Mouse (Mus musculus) hindbrain, postnatal 0 days (tissue): ENCODE measurements around the gene Slc6a17. TPM values are rescaled to one million over a fixed set of nuclear protein-coding genes. Genes with fewer than 3 reads are reported as not detected.

Experiments used
- ATAC-seq: fragments of 200-750 bp; cut with Nextera tagmentation; 2 replicates; pipeline ENCODE4 v1.8.0; 2017; ENCODE audit warnings: mild to moderate bottlenecking, moderate TSS enrichment, moderate library complexity
- DNase-seq: peaks from one replicate; pipeline ENCODE4 v3.0.0-alpha.2; 2015; ENCODE audit warnings: low spot score
- H3K27ac ChIP-seq: fragments of 300-500 bp; sonication (generic); 2 replicates; pipeline ENCODE4 v1.5.1; 2014; ENCODE audit warnings: mild to moderate bottlenecking
- H3K27me3 ChIP-seq: fragments of 300-500 bp; sonication (generic); 2 replicates; pipeline ENCODE4 v1.6.1; 2014; ENCODE audit warnings: low read length, mixed read lengths; ENCODE audit not compliant: insufficient read depth
- H3K36me3 ChIP-seq: fragments of 300-500 bp; sonication (generic); 2 replicates; pipeline ENCODE4 v1.6.1; 2014; ENCODE audit warnings: low read length, mixed read lengths; ENCODE audit not compliant: insufficient read depth
- H3K4me1 ChIP-seq: fragments of 300-500 bp; sonication (generic); 2 replicates; pipeline ENCODE4 v1.6.1; 2014; ENCODE audit warnings: antibody characterized with exemption, low read length, mixed read lengths; ENCODE audit not compliant: insufficient read depth
- H3K4me2 ChIP-seq: fragments of 300-500 bp; sonication (generic); 2 replicates; pipeline ENCODE4 v1.6.1; 2014; ENCODE audit warnings: low read depth, mild to moderate bottlenecking, low read length, moderate library complexity, mixed read lengths
- H3K4me3 ChIP-seq: fragments of 300-500 bp; sonication (generic); 2 replicates; pipeline ENCODE4 v1.5.1; 2014; ENCODE audit warnings: low read length
- H3K9ac ChIP-seq: fragments of 300-500 bp; sonication (generic); replicated peaks from 2 replicates; pipeline ENCODE4 v1.6.1; 2014; ENCODE audit warnings: mild to moderate bottlenecking, low read length, moderate library complexity, mixed read lengths
- H3K9me3 ChIP-seq: fragments of 300-500 bp; sonication (generic); 2 replicates; pipeline ENCODE4 v1.6.1; 2016; ENCODE audit warnings: low read length, mixed read lengths
- CTCF ChIP-seq: IDR thresholded peaks from 2 replicates; pipeline ENCODE4 v1.5.1; 2016; ENCODE audit warnings: antibody characterized with exemption, control low read depth, low read depth
- WGBS: fragments of 180-500 bp; shearing (Covaris S2); extraction: QIAGEN DNeasy Blood & Tissue Kit; methylation state at CpG from one replicate; pipeline ENCODE4 v1.1.7; 2014; 5-methylcytosine and 5-hydroxymethylcytosine counted together
- polyA plus RNA-seq: library from polyadenylated mRNA; unstranded; fragments of >200 nt; fragmentation: Nextera tagmentation; extraction: Ambion mirVana; gene quantifications from 2 replicates; pipeline ENCODE4 v1.2.1, GENCODE M21; 2015
- total RNA-seq: library from RNA; depleted of rRNA; stranded (reverse); fragments of >200 nt; gene quantifications from 2 replicates; pipeline ENCODE4 v1.2.3, GENCODE M21; 2014

Gene Slc6a17
- total and polyA plus RNA-seq, 2 experiments from 2014 or later, result 20.6 to 71.8 TPM

DNA sequence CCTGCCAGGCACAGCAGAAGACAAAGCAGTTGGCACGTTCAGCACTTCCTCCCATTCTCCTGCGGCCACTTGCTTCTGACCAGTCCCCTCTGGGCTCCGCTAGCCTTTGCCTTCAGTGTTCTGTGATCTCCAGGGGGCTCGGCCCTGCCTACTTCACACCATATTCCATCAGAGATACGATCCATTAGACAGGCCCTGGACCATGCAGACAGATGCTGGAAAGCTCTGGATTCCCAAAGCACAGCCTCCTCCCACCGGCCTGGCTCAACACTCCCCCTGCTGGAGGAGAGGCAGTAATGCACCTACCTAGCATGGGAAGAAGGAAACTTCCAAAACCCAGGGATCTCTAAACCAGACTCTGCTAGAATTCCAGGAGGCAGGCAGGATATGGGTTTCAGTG is 45.6 kb downstream of the Slc6a17 start:
- no peak overlapping the region for H3K4me2 ChIP-seq
- peak; percentile 100 for TF ChIP-seq CTCF
- ATAC-seq (peak; percentile 75), DNase-seq (peak; percentile 83)
- no peaks in the 10 kb centered on the region for H3K27me3 ChIP-seq
- H3K9ac ChIP-seq, result no peak overlapping the region
- H3K36me3 ChIP-seq, result 0 out of 2 replicates have a peak, but pooled peaks cover 3% of the 10 kb centered on the region
- 0 out of 2 replicates have a peak overlapping the region, but pooled peaks have one; percentile 1 for H3K27ac ChIP-seq
- no peaks in the 10 kb centered on the region for H3K4me1 ChIP-seq
- no peaks in the 10 kb centered on the region for H3K9me3 ChIP-seq
- WGBS, result 17% methylated on average over 6 of the region's 6 CpGs
- H3K4me3 ChIP-seq, result no peak overlapping the region

GRCm38 (mm10) chr3:107469059-107469458 is 48.8 kb downstream of the Slc6a17 start:
- Histone ChIP-seq H3K27me3 (no peaks in the 10 kb centered on the region), H3K4me3 (no peak overlapping the region), H3K4me2 (no peak overlapping the region), H3K9ac (no peak overlapping the region), H3K4me1 (no peaks in the 10 kb centered on the region), H3K36me3 (0 out of 2 replicates have a peak, but pooled peaks cover 3% of the 10 kb centered on the region), H3K9me3 (no peaks in the 10 kb centered on the region), H3K27ac (no peak overlapping the region)
- TF ChIP-seq CTCF, result no peak
- no peak for DNase-seq
- 74% methylated on average over 4 of the region's 4 CpGs for WGBS
- no peak for ATAC-seq

- H3K4me1 ChIP-seq, result no peaks in the 10 kb centered on the region
- no peak overlapping the region for H3K4me2 ChIP-seq
- H3K9ac ChIP-seq, result no peak overlapping the region
- ATAC-seq (no peak), DNase-seq (no peak)
- H3K4me3 ChIP-seq, result no peak overlapping the region
- no peak for TF ChIP-seq CTCF
- no peaks in the 10 kb centered on the region for H3K27me3 ChIP-seq
- no peak overlapping the region for H3K27ac ChIP-seq
- H3K9me3 ChIP-seq, result no peaks in the 10 kb centered on the region
- WGBS, result 86% methylated on average over 11 of the region's 11 CpGs
- H3K36me3 ChIP-seq, result 0 out of 2 replicates have a peak, but pooled peaks cover 3% of the 10 kb centered on the region
These were observed 49.7 kb downstream of the Slc6a17 start for GRCm38 (mm10) chr3:107468106-107468505.

DNA sequence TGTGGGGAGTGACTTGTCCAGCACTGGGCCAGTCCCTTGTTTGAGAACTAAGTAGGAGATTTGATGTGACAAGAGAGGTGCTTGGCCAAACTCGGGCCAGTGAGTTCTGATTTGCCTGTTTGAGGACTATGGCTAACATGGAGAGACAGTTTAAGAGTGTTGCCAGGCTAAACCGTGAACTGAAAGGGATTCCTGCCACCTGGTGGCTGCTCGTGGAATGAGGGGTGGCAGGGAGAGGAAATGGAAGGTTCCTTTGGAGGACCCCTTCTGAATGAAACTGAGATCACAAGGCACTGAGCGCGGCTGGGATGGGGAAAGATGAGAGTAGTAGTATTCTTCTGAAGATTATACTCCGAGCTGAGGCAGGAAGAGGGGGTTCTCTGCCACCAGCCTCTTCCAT is 51.2 kb downstream of the Slc6a17 start:
- Histone ChIP-seq H3K4me1 (no peaks in the 10 kb centered on the region), H3K9ac (no peak overlapping the region), H3K4me3 (no peak overlapping the region), H3K27ac (no peak overlapping the region), H3K4me2 (no peak overlapping the region), H3K27me3 (peaks cover 3% of the 10 kb centered on the region; the same call in 1 of the 2 replicates), H3K9me3 (no peaks in the 10 kb centered on the region), H3K36me3 (0 out of 2 replicates have a peak, but pooled peaks cover 3% of the 10 kb centered on the region)
- TF ChIP-seq CTCF, result peak; percentile 96
- DNase-seq (peak; percentile 90), ATAC-seq (peak; percentile 60)
- 6% methylated on average over 6 of the region's 6 CpGs for WGBS

DNA sequence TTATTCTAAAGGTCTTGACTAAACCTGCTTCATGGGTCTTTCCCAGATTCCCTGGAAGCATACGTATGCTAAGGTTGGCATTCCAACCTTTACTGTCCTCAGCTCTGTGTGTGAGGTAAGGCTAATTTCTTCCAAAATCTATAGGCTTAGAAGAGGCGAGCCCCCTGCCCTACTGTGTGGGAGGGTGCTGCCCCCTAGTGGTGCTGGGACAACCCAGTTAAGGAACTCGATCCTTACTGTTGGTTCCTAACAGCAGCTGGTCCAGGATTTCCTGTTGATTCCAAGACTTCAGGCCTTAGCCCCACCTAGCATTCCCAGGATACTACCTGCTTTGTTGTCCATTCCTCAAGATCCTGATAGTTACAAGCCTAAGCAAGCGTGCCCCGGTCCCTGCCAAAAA is 55.7 kb downstream of the Slc6a17 start:
- WGBS, result 16% methylated on average over 5 of the region's 5 CpGs
- H3K9me3 ChIP-seq, result no peaks in the 10 kb centered on the region
- no peak overlapping the region for H3K9ac ChIP-seq
- DNase-seq, result peak; percentile 92
- no peak overlapping the region for H3K4me2 ChIP-seq
- ATAC-seq, result peak; percentile 39; the same call in 1 of the 2 replicates
- H3K4me1 ChIP-seq, result 0 out of 2 replicates have a peak, but pooled peaks cover 4% of the 10 kb centered on the region
- H3K36me3 ChIP-seq, result no peaks in the 10 kb centered on the region
- no peak overlapping the region for H3K27ac ChIP-seq
- H3K4me3 ChIP-seq, result no peak overlapping the region
- TF ChIP-seq CTCF, result peak; percentile 98
- H3K27me3 ChIP-seq, result peaks cover 16% of the 10 kb centered on the region; the same call in 1 of the 2 replicates

GRCm38 (mm10) chr3:107459773-107460431 is 57.9 kb downstream of the Slc6a17 start:
- Histone ChIP-seq H3K9ac (peak overlapping the region; percentile 66), H3K9me3 (no peaks in the 10 kb centered on the region), H3K27ac (peak overlapping the region; percentile 32; the same call in 1 of the 2 replicates), H3K27me3 (peaks cover 23% of the 10 kb centered on the region; the same call in 1 of the 2 replicates), H3K36me3 (no peaks in the 10 kb centered on the region), H3K4me1 (peaks cover 12% of the 10 kb centered on the region; the same call in 1 of the 2 replicates), H3K4me3 (peak overlapping the region; percentile 62), H3K4me2 (peak overlapping the region; percentile 93)
- TF ChIP-seq CTCF, result no peak
- DNase-seq, result peak; percentile 63
- under 1% methylated on average over 48 of the region's 69 CpGs for WGBS
- ATAC-seq, result peak; percentile 66
